Mouse (Mus musculus) spleen, adult 2 months (tissue): Measurements from ENCODE around the gene Fancd2os. TPM values are rescaled to one million over a fixed set of nuclear protein-coding genes. Genes with fewer than 3 reads are reported as not detected.

Experiments
- DNase-seq, 2 experiments: peaks; one replicate each; pipeline versions ENCODE4 v3.0.0 to v3.0.0-alpha.2; 2012 to 2021; ENCODE audit warnings: low spot score in 2 of 2, low read depth in 1 of 2
- H3K27ac ChIP-seq: fragments of 200-500 bp; 2 replicates; pipeline ENCODE4 v1.5.1; 2012; ENCODE audit warnings: low read length, inconsistent platforms; ENCODE audit not compliant: insufficient read depth
- H3K27me3 ChIP-seq: fragments of 200-500 bp; 2 replicates; pipeline ENCODE4 v1.6.1; 2012; ENCODE audit warnings: mild to moderate bottlenecking, moderate library complexity, low read length, inconsistent platforms; ENCODE audit not compliant: control insufficient read depth, insufficient read depth
- H3K36me3 ChIP-seq: fragments of 200-500 bp; 2 replicates; pipeline ENCODE4 v1.6.1; 2012; ENCODE audit warnings: mild to moderate bottlenecking, low read length, inconsistent platforms; ENCODE audit not compliant: control insufficient read depth, insufficient read depth
- H3K4me1 ChIP-seq: fragments of 200-500 bp; 2 replicates; pipeline ENCODE4 v1.6.1; 2011; ENCODE audit warnings: inconsistent platforms; ENCODE audit not compliant: control insufficient read depth, insufficient read depth, insufficient read length
- H3K4me3 ChIP-seq: fragments of 200-500 bp; 2 replicates; pipeline ENCODE4 v1.5.1; 2011; ENCODE audit warnings: mild to moderate bottlenecking, inconsistent platforms; ENCODE audit not compliant: insufficient read depth, insufficient read length; ENCODE audit errors: extremely low read depth
- CTCF ChIP-seq: fragments of 200-500 bp; IDR thresholded peaks from 2 replicates; pipeline ENCODE4 v1.5.1; 2011; ENCODE audit warnings: mild to moderate bottlenecking, inconsistent platforms; ENCODE audit not compliant: insufficient read depth, insufficient read length, insufficient replicate concordance; ENCODE audit errors: extremely low read depth
- POLR2A ChIP-seq: fragments of 200-500 bp; IDR thresholded peaks from 2 replicates; pipeline ENCODE4 v1.6.1; 2011; ENCODE audit warnings: low read depth, low read length, inconsistent platforms
- WGBS: fragments of 180-500 bp; shearing (Covaris S2); methylation state at CpG from one replicate; pipeline ENCODE4 v1.1.7; 2018; 5-methylcytosine and 5-hydroxymethylcytosine counted together
- polyA plus RNA-seq: library from polyadenylated mRNA; depleted of rRNA; stranded (reverse); fragments of >200 nt; gene quantifications from 2 replicates; pipeline ENCODE4 v1.2.3, GENCODE M21; 2012

Fancd2os gene
- polyA plus RNA-seq, 1 experiment, result not detected

DNA sequence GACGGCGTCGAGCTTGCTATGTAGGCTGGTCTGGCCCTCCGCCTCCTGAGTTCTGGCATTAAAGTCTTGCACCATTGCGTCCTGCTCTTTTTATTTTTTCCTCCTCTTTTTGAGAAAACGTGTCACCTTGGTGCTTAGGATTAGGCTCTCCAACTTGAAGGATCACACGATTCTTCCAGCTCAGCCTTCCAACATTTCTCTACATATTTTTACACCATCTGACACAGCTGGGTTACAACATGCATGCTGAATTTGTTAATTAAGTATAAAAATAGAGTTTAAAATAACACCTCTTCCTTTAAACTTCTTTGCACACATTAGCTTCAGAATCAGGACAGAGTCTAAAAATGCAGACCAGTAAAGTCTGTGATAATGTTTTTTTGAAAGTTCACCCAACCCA is 8.8 kb upstream of the Fancd2os start:
- Histone ChIP-seq H3K4me1 (peaks cover 4% of the 10 kb centered on the region; the same call in 1 of the 2 replicates), H3K27ac (no peak overlapping the region), H3K36me3 (peaks cover 2% of the 10 kb centered on the region; the same call in 1 of the 2 replicates), H3K27me3 (no peaks in the 10 kb centered on the region), H3K4me3 (no peak overlapping the region)
- WGBS, result 91% methylated on average over 7 of the region's 7 CpGs
- no peak for DNase-seq
- TF ChIP-seq POLR2A (no peak), CTCF (no peak)

DNA sequence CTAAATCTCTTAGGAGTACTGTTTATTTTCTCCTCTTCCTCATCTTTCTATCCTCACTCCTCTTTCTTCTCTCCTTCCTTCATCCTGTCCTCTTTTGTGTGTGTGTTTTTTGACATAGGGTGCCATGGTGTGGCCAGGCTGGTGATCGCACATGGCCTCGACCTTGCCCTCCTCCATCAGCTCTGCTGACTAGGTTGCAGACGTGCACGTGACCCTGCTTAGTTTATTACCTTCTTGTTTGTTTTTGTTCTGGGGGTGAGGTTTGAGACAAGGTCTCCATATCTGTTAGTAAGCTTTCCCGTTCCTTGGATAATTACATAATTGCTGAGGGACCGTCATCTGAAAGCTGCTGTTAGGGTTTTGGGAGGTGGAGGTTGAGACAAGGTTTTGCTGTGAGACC is 8.4 kb upstream of the Fancd2os start:
- H3K27ac ChIP-seq, result no peak overlapping the region
- H3K4me3 ChIP-seq, result no peak overlapping the region
- 90% methylated on average over 6 of the region's 6 CpGs for WGBS
- H3K4me1 ChIP-seq, result peaks cover 4% of the 10 kb centered on the region; the same call in 1 of the 2 replicates
- no peaks in the 10 kb centered on the region for H3K27me3 ChIP-seq
- H3K36me3 ChIP-seq, result no peaks in the 10 kb centered on the region
- TF ChIP-seq POLR2A, result no peak
- no peak for TF ChIP-seq CTCF
- DNase-seq, result no peak

DNA sequence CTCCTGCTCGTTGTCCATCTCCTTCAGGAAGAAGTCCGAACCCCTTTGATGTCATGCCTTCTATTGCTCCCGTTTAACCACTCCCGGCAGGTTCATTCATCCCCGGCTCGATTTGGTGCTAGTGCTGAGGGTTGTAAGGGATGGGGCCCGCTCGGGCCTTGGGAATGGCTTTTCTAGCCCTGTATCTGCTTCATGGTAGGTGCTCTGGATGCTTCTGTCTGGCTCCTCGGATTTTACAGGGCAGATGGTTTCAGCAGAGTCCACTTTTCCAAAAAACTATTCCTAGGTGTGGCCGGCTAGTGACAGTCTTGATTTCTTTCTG is 4.7 kb upstream of the Fancd2os start:
- DNase-seq, result no peak
- peak overlapping the region; percentile 96 for H3K4me3 ChIP-seq
- H3K27me3 ChIP-seq, result no peaks in the 10 kb centered on the region
- H3K36me3 ChIP-seq, result no peaks in the 10 kb centered on the region
- H3K4me1 ChIP-seq, result peaks cover 4% of the 10 kb centered on the region; the same call in 1 of the 2 replicates
- WGBS, result 6% methylated on average over 10 of the region's 10 CpGs
- TF ChIP-seq CTCF (no peak), POLR2A (no peak)
- peak overlapping the region; percentile 78 for H3K27ac ChIP-seq

DNA sequence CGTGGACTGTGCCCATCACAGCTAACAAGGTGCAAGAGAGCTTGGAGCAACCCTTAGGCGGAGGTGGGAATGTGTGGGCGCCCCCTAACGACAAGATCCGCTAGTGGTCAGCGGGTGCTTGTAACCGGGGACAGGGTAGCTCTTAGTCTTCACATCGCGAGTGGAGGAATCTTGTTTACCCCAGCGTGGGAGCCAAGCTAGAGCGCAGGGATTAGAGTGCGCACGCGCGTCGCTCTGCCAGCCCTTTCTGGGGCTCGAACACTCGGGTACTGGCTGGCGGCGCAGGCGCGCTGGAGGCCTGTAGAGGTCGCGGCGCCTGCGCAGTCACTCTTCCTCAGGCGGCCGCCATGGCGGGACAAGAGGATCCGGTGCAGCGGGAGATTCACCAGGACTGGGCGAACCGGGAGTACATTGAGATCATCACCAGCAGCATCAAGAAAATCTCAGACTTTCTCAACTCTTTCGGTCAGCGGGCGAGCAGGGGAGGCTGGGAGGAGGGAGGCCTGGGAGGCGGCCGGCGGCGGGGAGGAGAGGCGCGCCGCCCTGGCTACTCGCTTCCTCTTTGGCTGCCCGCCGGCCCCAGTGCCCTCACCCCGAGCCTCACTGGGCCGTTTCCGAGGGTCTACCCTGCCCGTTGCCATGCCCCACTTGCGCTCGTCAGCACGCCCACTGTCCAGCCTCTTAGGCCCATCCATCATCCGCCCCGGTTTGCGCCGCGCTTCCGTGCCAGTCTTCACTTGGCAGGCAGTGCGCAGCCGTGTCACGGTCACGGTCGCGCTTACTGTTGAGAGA is 4.1 kb upstream of the Fancd2os start, which contains the start of gene Brk1:
Gene Brk1, plus strand, starts transcription at position 341 of the 792 bp plus-strand sequence.
- Histone ChIP-seq H3K27me3 (no peaks in the 10 kb centered on the region), H3K4me3 (peak within 1 kb of the TSS; percentile 96), H3K4me1 (peaks cover 4% of the 10 kb centered on the region; the same call in 1 of the 2 replicates), H3K36me3 (no peaks in the 10 kb centered on the region), H3K27ac (peak within 1 kb of the TSS; percentile 78)
- TF ChIP-seq POLR2A (peak; percentile 67), CTCF (peak; percentile 22; the same call in 1 of the 2 replicates)
- DNase-seq, result peak; percentile 71 to 81
- WGBS, result under 1% methylated on average over 63 of the region's 65 CpGs

DNA sequence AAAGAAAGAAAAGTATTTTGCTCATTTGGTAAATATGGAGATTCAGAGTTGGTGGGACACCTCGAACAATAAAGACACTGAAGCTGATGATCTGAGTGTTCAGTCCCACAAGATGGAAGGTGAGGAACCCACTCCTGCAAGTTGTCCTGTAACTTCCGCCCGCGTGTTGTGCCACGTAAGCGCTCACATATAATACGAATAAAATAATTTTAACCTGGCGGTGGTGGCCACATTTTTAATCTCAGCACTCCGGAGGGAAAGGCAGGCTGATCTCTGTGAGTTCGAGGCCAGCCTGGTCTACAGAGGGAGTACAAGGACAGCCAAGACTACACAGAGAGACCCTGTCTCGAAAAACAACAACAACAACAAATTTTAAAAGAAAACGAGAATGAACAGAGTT is 3.5 kb upstream of the Fancd2os start:
- no peak for DNase-seq
- H3K36me3 ChIP-seq, result no peaks in the 10 kb centered on the region
- H3K27ac ChIP-seq, result no peak overlapping the region; the same call in 1 of the 2 replicates

DNA sequence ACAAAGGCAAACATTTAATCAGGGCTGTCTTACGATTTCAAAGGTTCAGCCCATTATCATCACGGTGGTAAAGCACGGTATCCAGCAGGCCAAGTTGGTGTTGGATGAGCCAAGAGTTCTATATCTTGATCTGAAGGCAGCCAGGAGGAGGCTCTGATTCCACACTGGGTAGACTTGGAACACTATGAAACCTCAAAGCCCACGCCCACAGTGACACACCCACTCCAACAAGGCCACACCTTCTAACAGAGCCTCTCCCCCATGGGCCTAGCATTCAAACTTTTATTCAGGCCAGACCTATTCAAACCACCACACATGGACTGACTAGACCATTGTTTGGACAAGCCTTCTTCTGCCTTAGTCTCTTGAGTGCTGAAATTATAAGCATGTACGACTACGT is 2.3 kb upstream of the Fancd2os start:
- Histone ChIP-seq H3K27ac (no peak overlapping the region), H3K36me3 (no peaks in the 10 kb centered on the region), H3K27me3 (no peaks in the 10 kb centered on the region), H3K4me3 (no peak overlapping the region), H3K4me1 (peaks cover 4% of the 10 kb centered on the region; the same call in 1 of the 2 replicates)
- DNase-seq, result no peak
- TF ChIP-seq POLR2A, result no peak
- no peak for TF ChIP-seq CTCF
- 85% methylated on average over 6 of the region's 6 CpGs for WGBS

More for the DNA sequence above, 3.5 kb upstream of the Fancd2os start:
- no peaks in the 10 kb centered on the region for H3K27me3 ChIP-seq
- TF ChIP-seq CTCF, result no peak
- no peak for TF ChIP-seq POLR2A
- H3K4me1 ChIP-seq, result peaks cover 4% of the 10 kb centered on the region; the same call in 1 of the 2 replicates
- peak overlapping the region; percentile 96; the same call in 1 of the 2 replicates for H3K4me3 ChIP-seq
- WGBS, result 73% methylated on average over 12 of the region's 12 CpGs

DNA sequence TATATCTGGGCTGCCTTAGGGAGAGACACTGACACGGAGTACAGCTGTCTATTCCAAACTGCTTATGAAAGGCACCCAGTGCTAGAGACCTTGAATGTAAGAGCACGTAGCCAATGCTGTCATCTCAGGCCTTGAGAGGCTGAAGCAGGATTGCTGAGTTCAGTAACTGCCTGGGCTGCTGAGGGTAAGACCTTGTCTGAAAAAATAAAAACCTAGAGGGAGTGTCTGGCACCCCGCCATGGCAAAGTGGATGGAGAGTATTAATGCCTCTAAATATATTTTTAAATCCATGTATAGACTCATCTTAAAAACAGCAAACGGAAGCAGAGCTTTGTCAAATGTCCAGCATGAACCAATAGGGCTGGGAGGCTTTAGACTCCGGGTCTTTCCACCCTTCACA is 682 bp downstream of the Fancd2os start:
- Histone ChIP-seq H3K4me1 (no peaks in the 10 kb centered on the region), H3K36me3 (no peaks in the 10 kb centered on the region), H3K27ac (no peak overlapping the region), H3K4me3 (no peak overlapping the region), H3K27me3 (no peaks in the 10 kb centered on the region)
- TF ChIP-seq POLR2A, result no peak
- TF ChIP-seq CTCF, result no peak
- no peak for DNase-seq
- 90% methylated on average over 5 of the region's 5 CpGs for WGBS
